Mouse (Mus musculus) adipose tissue, adult 10 weeks (tissue): ENCODE measurements around the gene H2al1j. TPM values are rescaled to one million over a fixed set of nuclear protein-coding genes. Genes with fewer than 3 reads are reported as not detected.

Experiments used
- polyA plus RNA-seq: library from polyadenylated mRNA; stranded (reverse); fragments of 350-450 nt; fragmentation: Illumina TruSeq; extraction: RNeasy Lipid Tissue Mini Kit (QIAGEN cat#74804); gene quantifications from one replicate; pipeline ENCODE4 v1.2.3, GENCODE M21; 2014; ENCODE audit warnings: low read depth, low replicate concordance

Gene H2al1j
- not detected for polyA plus RNA-seq

DNA sequence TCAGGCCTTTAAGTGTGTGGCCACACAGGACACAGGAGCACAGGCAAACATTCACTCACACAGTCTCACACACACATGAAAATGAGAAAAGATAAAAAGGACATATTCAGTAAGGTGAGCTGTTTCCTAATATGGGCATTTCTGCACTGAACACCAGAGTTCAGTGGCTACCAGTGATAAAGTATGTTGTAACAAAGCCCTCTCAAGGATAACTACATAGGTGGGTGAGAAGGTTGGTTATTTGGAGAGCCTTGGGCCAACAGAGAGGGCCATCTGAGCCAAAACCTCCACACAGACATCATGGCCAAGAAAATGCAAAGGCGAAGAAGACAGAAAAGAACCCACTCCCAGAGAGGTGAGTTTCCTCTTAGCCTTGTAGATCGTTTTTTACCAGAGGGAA is at the start of gene H2al1j:
H2al1j (plus strand) TSS at position 301 of the 400 bp plus-strand sequence.

DNA sequence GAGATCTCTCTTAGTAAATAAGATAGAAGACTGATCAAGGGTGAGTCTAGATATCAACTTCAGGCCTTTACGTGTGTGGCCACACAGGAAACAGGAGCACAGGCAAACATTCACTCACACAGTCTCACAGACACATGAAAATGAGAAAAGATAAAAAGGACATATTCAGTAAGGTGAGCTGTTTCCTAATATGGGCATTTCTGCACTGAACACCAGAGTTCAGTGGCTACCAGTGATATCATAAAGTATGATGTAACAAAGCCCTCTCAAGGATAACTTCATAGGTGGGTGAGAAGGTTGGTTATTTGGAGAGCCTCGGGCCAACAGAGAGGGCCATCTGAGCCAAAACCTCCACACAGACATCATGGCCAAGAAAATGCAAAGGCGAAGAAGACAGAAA is 28.7 kb upstream of the H2al1j start, which contains the start of gene H2al1a:
H2al1a (plus strand) TSS at position 301 of the 400 bp plus-strand sequence.

DNA sequence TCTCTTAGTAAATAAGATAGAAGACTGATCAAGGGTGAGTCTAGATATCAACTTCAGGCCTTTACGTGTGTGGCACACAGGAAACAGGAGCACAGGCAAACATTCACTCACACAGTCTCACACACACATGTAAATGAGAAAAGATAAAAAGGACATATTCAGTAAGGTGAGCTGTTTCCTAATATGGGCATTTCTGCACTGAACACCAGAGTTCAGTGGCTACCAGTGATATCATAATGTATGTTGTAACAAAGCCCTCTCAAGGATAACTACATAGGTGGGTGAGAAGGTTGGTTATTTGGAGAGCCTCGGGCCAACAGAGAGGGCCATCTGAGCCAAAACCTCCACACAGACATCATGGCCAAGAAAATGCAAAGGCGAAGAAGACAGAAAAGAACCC is 25.5 kb upstream of the H2al1j start, which contains the start of gene H2al1b:
H2al1b (plus strand) TSS at position 301 of the 400 bp plus-strand sequence.

DNA sequence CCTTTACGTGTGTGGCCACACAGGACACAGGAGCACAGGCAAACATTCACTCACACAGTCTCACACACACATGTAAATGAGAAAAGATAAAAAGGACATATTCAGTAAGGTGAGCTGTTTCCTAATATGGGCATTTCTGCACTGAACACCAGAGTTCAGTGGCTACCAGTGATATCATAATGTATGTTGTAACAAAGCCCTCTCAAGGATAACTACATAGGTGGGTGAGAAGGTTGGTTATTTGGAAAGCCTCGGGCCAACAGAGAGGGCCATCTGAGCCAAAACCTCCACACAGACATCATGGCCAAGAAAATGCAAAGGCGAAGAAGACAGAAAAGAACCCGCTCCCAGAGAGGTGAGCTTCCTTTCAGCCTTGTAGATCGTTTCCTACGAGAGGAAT is 22.3 kb upstream of the H2al1j start, which contains the start of gene H2al1c:
H2al1c (plus strand) TSS at position 301 of the 400 bp plus-strand sequence.

DNA sequence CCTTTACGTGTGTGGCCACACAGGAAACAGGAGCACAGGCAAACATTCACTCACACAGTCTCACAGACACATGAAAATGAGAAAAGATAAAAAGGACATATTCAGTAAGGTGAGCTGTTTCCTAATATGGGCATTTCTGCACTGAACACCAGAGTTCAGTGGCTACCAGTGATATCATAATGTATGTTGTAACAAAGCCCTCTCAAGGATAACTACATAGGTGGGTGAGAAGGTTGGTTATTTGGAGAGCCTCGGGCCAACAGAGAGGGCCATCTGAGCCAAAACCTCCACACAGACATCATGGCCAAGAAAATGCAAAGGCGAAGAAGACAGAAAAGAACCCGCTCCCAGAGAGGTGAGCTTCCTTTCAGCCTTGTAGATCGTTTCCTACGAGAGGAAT is 19.1 kb upstream of the H2al1j start, which contains the start of gene H2al1d:
H2al1d (plus strand) TSS at position 301 of the 400 bp plus-strand sequence.

DNA sequence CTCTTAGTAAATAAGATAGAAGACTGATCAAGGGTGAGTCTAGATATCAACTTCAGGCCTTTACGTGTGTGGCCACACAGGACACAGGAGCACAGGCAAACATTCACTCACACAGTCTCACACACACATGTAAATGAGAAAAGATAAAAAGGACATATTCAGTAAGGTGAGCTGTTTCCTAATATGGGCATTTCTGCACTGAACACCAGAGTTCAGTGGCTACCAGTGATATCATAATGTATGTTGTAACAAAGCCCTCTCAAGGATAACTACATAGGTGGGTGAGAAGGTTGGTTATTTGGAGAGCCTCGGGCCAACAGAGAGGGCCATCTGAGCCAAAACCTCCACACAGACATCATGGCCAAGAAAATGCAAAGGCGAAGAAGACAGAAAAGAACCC is 16.0 kb upstream of the H2al1j start, which contains the start of gene H2al1e:
H2al1e (plus strand) TSS at position 301 of the 400 bp plus-strand sequence.

DNA sequence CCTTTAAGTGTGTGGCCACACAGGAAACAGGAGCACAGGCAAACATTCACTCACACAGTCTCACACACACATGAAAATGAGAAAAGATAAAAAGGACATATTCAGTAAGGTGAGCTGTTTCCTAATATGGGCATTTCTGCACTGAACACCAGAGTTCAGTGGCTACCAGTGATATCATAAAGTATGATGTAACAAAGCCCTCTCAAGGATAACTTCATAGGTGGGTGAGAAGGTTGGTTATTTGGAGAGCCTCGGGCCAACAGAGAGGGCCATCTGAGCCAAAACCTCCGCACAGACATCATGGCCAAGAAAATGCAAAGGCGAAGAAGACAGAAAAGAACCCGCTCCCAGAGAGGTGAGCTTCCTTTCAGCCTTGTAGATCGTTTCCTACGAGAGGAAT is 12.8 kb upstream of the H2al1j start, which contains the start of gene H2al1f:
H2al1f (plus strand) TSS at position 301 of the 400 bp plus-strand sequence.

DNA sequence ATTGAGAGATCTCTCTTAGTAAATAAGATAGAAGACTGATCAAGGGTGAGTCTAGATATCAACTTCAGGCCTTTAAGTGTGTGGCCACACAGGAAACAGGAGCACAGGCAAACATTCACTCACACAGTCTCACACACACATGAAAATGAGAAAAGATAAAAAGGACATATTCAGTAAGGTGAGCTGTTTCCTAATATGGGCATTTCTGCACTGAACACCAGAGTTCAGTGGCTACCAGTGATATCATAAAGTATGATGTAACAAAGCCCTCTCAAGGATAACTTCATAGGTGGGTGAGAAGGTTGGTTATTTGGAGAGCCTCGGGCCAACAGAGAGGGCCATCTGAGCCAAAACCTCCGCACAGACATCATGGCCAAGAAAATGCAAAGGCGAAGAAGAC is 9.7 kb upstream of the H2al1j start, which contains the start of gene H2al1g:
H2al1g (plus strand) TSS at position 301 of the 400 bp plus-strand sequence.

DNA sequence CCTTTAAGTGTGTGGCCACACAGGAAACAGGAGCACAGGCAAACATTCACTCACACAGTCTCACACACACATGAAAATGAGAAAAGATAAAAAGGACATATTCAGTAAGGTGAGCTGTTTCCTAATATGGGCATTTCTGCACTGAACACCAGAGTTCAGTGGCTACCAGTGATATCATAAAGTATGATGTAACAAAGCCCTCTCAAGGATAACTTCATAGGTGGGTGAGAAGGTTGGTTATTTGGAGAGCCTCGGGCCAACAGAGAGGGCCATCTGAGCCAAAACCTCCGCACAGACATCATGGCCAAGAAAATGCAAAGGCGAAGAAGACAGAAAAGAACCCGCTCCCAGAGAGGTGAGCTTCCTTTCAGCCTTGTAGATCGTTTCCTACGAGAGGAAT is 6.4 kb upstream of the H2al1j start, which contains the start of gene H2al1h:
H2al1h (plus strand) TSS at position 301 of the 400 bp plus-strand sequence.

DNA sequence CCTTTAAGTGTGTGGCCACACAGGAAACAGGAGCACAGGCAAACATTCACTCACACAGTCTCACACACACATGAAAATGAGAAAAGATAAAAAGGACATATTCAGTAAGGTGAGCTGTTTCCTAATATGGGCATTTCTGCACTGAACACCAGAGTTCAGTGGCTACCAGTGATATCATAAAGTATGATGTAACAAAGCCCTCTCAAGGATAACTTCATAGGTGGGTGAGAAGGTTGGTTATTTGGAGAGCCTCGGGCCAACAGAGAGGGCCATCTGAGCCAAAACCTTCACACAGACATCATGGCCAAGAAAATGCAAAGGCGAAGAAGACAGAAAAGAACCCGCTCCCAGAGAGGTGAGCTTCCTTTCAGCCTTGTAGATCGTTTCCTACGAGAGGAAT is 3.3 kb upstream of the H2al1j start, which contains the start of gene H2al1i:
H2al1i (plus strand) TSS at position 301 of the 400 bp plus-strand sequence.

Other genes with a start within 250 kb of the H2al1j start
- gene H2al1a, start 28.6 kb upstream of the H2al1j start, polyA plus RNA-seq = not detected
- 0.93 TPM for gene H2al1b, start 25.4 kb upstream of the H2al1j start, polyA plus RNA-seq
- not detected for gene H2al1c, start 22.2 kb upstream of the H2al1j start, polyA plus RNA-seq
- gene H2al1d, start 19.0 kb upstream of the H2al1j start, polyA plus RNA-seq = not detected
- gene H2al1e, start 15.9 kb upstream of the H2al1j start, polyA plus RNA-seq = not detected
- not detected for gene H2al1f, start 12.7 kb upstream of the H2al1j start, polyA plus RNA-seq
- gene H2al1g, start 9.6 kb upstream of the H2al1j start, polyA plus RNA-seq = 0.82 TPM
- gene H2al1h, start 6.3 kb upstream of the H2al1j start, polyA plus RNA-seq = not detected
- gene H2al1i, start 3.2 kb upstream of the H2al1j start, polyA plus RNA-seq = not detected